Mouse (Mus musculus) kidney, embryonic 14.5 days (tissue): ENCODE data around the gene Farp2. TPM values are rescaled to one million over a fixed set of nuclear protein-coding genes. Genes with fewer than 3 reads are reported as not detected.

Experiments used
- ATAC-seq: fragments of 200-750 bp; cut with Nextera tagmentation; 2 replicates; pipeline ENCODE4 v1.8.0; 2017; ENCODE audit warnings: moderate number of reproducible peaks, mild to moderate bottlenecking, moderate TSS enrichment, moderate library complexity; ENCODE audit not compliant: low FRiP score, low TSS enrichment
- H3K27ac ChIP-seq: fragments of 300-500 bp; sonication (generic); 2 replicates; pipeline ENCODE4 v1.5.1; 2014; ENCODE audit warnings: low read depth, mild to moderate bottlenecking, low read length, moderate library complexity, mixed read lengths
- H3K27me3 ChIP-seq: fragments of 300-500 bp; sonication (generic); 2 replicates; pipeline ENCODE4 v1.6.1; 2014; ENCODE audit warnings: mild to moderate bottlenecking, low read length; ENCODE audit not compliant: control insufficient read depth, insufficient read depth
- H3K36me3 ChIP-seq: fragments of 300-500 bp; sonication (generic); 2 replicates; pipeline ENCODE4 v1.6.1; 2014; ENCODE audit warnings: low read length, mixed read lengths; ENCODE audit not compliant: control insufficient read depth, insufficient read depth
- H3K4me1 ChIP-seq: fragments of 300-500 bp; sonication (generic); 2 replicates; pipeline ENCODE4 v1.6.1; 2014; ENCODE audit warnings: low read length, mixed read lengths; ENCODE audit not compliant: control insufficient read depth, insufficient read depth
- H3K4me2 ChIP-seq: fragments of 300-500 bp; sonication (generic); replicated peaks from 2 replicates; pipeline ENCODE4 v1.6.1; 2014; ENCODE audit warnings: low read depth, mild to moderate bottlenecking, low read length
- H3K4me3 ChIP-seq: fragments of 300-500 bp; sonication (generic); 2 replicates; pipeline ENCODE4 v1.5.1; 2014; ENCODE audit warnings: mild to moderate bottlenecking, low read length
- H3K9ac ChIP-seq: fragments of 300-500 bp; sonication (generic); 2 replicates; pipeline ENCODE4 v1.6.1; 2014; ENCODE audit warnings: low read depth, mild to moderate bottlenecking, low read length, moderate library complexity
- H3K9me3 ChIP-seq: fragments of 300-500 bp; sonication (generic); 2 replicates; pipeline ENCODE4 v1.6.1; 2016; ENCODE audit warnings: low read length; ENCODE audit not compliant: control insufficient read depth
- WGBS: fragments of 180-500 bp; shearing (Covaris S2); extraction: QIAGEN DNeasy Blood & Tissue Kit; methylation state at CpG from one replicate; pipeline ENCODE4 v1.1.7; 2014; 5-methylcytosine and 5-hydroxymethylcytosine counted together
- polyA plus RNA-seq: library from polyadenylated mRNA; unstranded; fragments of >200 nt; fragmentation: Nextera tagmentation; extraction: Ambion mirVana; gene quantifications from 2 replicates; pipeline ENCODE4 v1.2.1, GENCODE M21; 2014

The Farp2 gene
- polyA plus RNA-seq: 6.2 and 7.5 TPM in 2 replicates

DNA sequence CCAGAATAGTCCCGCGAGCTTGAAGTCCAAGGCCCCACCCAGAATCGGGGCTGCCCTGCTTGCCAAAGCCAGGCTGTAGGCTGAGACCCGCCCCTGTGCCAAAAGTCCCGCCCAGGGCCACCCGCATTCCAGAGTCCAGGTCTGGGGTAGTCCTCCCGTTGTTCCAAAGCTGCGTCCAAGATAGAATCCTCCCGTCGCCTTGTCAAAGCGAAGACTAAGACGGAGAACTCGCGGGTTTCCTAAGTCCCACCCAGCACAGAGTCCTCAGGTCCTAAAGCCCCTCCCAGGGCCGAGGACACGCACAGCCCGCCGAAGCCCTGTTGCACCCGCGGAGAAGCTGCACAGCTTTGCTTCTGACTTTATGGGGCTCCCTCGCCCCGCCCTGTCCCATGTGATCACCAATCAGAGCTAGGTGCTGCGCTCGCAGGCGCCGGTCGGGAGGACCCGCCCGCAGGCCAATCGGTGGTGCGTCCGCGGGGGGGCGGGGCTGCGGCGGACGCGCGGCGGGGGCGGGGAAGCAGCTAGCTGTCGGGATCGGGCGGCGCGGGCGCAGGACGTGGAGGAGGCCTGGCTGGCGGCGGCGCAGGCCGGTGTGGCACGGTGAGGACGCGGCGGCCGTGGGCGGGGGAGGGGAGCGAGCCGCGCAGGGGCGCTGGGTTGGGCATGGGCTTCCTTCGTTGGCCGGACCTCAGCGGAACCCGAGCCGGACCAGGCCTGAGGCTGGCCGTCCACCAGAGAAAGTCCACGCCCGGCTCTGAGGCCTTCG lies at the start of gene Farp2:
Gene Farp2 (plus strand): TSS at position 495 of the 766 bp plus-strand sequence.
- Histone ChIP-seq H3K9me3 (no peaks in the 10 kb centered on the region), H3K36me3 (peaks cover 25% of the 10 kb centered on the region), H3K4me2 (peak within 1 kb of the TSS; percentile 80), H3K9ac (peak within 1 kb of the TSS; percentile 81), H3K27ac (peak within 1 kb of the TSS; percentile 75; the same call in 1 of the 2 replicates), H3K27me3 (no peaks in the 10 kb centered on the region), H3K4me1 (peaks cover 7% of the 10 kb centered on the region; the same call in 1 of the 2 replicates), H3K4me3 (peak within 1 kb of the TSS; percentile 74)
- WGBS: under 1% methylated on average over 69 of the region's 71 CpGs
- peak; percentile 99 for ATAC-seq

DNA sequence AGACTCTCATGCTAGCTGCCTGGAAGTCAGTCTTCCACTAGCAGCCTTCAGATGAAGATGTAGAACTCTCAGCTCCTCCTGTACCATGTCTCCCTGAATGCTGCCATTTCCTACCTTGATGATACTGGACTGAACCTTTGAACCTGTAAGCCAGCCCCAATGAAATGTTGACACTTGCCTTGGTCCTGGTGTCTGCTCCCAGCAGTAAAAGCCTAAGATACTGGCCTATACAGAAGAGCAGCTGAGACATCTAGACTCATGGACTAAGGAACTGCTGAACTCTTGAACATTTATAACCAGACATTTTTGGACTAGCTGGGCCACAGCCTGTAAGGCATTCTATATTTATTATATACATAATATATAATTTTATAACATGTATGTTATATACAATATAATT lies 46.8 kb upstream of the Farp2 start:
- H3K36me3 ChIP-seq: no peaks in the 10 kb centered on the region
- no peaks in the 10 kb centered on the region for H3K4me1 ChIP-seq
- no peak overlapping the region for H3K9ac ChIP-seq
- H3K4me2 ChIP-seq: no peak overlapping the region
- H3K27me3 ChIP-seq: no peaks in the 10 kb centered on the region
- H3K9me3 ChIP-seq: no peaks in the 10 kb centered on the region
- H3K27ac ChIP-seq: no peak overlapping the region
- ATAC-seq: no peak
- no peak overlapping the region for H3K4me3 ChIP-seq

DNA sequence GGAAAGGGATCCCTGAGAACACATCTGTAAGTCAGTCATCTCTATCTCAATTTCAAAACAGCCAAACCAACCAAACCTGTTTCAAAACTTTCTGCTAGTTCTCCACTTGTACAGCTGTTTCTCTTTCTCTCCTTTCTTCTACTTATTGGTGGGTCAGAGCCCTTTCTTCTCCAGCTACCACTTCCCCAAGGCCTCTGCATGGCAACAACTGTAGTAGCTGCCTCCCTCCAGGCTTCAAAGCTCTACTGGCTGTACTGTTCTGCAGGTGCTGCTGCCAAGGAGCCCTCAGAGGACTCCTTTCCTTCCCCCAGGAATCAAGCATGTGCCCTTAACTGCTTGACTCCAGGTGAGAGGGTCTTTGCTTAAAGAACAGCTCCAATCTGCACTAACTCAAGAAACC lies 46.1 kb upstream of the Farp2 start:
- Histone ChIP-seq H3K27ac (no peak overlapping the region), H3K9ac (no peak overlapping the region), H3K4me3 (no peak overlapping the region), H3K27me3 (no peaks in the 10 kb centered on the region), H3K9me3 (no peaks in the 10 kb centered on the region), H3K4me1 (no peaks in the 10 kb centered on the region), H3K4me2 (no peak overlapping the region), H3K36me3 (no peaks in the 10 kb centered on the region)
- ATAC-seq: no peak

DNA sequence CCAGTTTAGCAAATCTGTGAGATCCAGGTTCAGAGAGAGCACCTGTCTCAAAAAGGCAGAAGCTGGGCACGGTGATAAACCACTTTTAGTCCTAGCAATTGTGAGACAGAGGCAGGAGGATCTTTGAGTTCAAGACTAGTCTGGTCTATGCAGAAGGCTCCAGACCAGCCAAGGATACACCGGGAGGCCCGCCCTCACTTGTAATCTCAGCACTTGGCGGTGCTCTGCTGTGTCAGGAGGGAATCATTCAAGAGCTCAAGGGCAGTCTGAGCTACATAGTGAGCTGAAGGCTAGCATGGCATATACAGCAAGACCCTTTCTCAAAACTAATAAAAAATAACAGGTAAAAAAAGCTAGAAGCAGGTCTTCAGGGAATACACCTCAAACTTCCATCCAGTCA lies 43.3 kb upstream of the Farp2 start:
- Histone ChIP-seq H3K36me3 (no peaks in the 10 kb centered on the region), H3K9me3 (no peaks in the 10 kb centered on the region), H3K27ac (no peak overlapping the region), H3K4me1 (no peaks in the 10 kb centered on the region), H3K4me3 (no peak overlapping the region), H3K27me3 (no peaks in the 10 kb centered on the region), H3K9ac (no peak overlapping the region), H3K4me2 (no peak overlapping the region)
- no peak for ATAC-seq
- 93% methylated on average over 4 of the region's 4 CpGs for WGBS

DNA sequence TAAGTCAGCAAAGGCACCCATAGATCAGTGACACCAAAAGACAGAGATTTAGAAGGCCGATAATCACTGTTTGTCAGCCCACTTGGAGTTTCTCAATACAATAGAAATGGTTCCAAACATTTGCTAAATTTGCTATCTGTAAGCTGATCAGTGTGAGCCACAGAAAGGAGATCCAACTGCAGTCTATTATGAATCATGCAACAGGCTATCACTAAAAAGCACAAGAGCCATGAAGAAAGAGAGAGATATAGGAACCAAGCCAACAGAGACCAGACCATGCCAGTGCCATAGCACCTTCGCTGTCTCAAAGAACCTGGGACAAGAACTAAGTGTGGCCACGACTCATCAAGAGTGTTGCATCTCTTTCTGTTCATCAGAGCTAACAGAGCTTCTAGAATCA lies 36.2 kb upstream of the Farp2 start:
- no peak overlapping the region for H3K4me2 ChIP-seq
- no peak overlapping the region for H3K4me3 ChIP-seq
- H3K36me3 ChIP-seq: no peaks in the 10 kb centered on the region
- 93% methylated on average over 3 of the region's 3 CpGs for WGBS
- H3K9me3 ChIP-seq: no peaks in the 10 kb centered on the region
- H3K4me1 ChIP-seq: peaks cover 6% of the 10 kb centered on the region
- no peak overlapping the region for H3K27ac ChIP-seq
- ATAC-seq: no peak
- H3K27me3 ChIP-seq: no peaks in the 10 kb centered on the region
- H3K9ac ChIP-seq: no peak overlapping the region

DNA sequence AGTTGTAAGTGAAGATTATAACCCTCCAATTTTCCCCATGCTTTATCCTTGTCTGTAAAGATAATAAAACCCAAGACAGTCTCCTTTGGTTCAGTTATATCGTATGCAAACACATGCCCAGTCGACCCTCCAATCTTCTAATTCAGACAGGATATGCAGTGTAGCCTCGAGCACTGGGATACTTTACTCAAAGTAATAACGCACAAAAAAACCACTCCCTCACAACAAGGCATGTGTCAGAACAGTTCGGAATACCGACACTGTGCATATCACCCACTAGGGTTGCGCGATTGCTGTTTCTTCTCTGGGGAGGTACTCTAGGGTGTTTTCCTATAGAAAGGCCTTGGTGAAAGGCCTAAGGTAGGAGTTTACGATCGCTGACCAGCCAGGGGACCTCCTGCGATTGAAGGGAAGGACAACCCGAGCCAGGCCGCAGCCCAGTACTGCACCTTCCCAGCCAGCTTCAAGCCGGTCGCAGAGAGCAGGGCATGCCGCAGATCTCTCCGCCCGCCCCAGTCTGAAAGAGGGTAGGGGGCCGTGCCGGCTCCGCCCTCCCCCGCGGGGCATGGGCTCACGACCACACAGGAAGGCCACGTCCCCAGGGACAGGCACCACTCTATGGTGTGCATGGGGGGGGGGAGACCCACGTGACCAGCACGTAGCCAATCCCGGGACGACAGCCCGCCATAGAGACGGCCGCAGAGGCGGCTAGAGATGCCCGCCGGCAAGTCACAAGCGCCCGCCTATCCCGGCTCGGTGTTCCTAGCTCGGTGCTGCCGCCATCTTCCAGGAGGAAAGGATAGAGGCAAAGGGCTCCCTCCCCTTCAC lies 33.9 kb upstream of the Farp2 start:
- peak overlapping the region; percentile 82 for H3K9ac ChIP-seq
- no peaks in the 10 kb centered on the region for H3K36me3 ChIP-seq
- ATAC-seq: peak; percentile 98
- peak overlapping the region; percentile 91 for H3K27ac ChIP-seq
- peak overlapping the region; percentile 86 for H3K4me3 ChIP-seq
- peak overlapping the region; percentile 68 for H3K4me2 ChIP-seq
- H3K9me3 ChIP-seq: no peaks in the 10 kb centered on the region
- H3K4me1 ChIP-seq: peaks cover 10% of the 10 kb centered on the region
- WGBS: under 1% methylated on average over 41 of the region's 41 CpGs
- H3K27me3 ChIP-seq: no peaks in the 10 kb centered on the region

DNA sequence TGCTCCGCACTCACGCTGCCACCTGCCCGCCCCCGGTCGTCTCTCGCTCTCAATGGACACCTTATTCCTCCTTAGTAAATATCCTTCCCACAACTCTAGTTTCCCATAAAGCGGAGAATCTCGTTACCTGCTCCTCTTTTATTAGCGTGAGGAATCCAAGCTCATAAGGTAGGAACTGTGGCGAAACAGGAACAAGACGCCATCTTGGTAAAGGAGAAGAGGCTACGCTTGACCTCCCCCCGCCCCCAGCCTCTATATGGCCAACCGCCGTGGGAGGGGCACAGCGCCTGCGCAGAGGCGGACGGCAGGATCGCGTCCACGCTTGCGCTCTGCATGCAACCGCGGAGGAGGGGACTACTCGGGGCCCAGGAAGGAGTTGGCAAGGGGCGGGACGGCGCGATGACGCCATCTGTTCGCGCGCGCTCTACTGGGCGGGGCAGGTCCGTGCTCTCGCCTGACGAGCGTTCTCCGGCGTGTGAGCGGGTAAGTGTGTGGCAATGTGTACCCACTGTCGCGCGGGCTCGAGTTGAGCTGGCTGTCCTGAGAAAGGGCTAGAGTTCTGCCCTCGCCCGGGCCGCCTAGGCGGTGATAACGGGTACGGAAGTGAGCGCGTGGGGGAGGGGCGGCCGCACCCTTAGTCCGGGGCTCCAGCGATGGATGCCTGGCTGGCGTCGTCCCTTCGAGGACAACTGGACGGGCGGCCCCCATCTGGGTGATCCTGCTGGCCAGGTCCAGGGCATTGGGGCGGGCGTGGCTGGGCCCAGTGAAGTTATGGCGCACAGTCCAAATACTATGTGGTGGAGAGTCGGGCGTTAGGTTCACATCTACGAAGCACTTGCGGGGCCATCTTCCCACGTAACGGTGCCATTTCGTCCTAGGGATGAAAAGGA lies 33.0 kb upstream of the Farp2 start, which contains the start of gene Hdlbp:
Gene Hdlbp (minus strand): TSS at position 230 of the 890 bp plus-strand sequence.
- H3K27me3 ChIP-seq: no peaks in the 10 kb centered on the region
- H3K36me3 ChIP-seq: no peaks in the 10 kb centered on the region
- ATAC-seq: peak; percentile 97
- under 1% methylated on average over 68 of the region's 74 CpGs for WGBS
- H3K9me3 ChIP-seq: no peaks in the 10 kb centered on the region
- H3K4me2 ChIP-seq: peak within 1 kb of the TSS; percentile 68
- peaks cover 10% of the 10 kb centered on the region for H3K4me1 ChIP-seq
- H3K27ac ChIP-seq: peak within 1 kb of the TSS; percentile 93
- H3K9ac ChIP-seq: peak within 1 kb of the TSS; percentile 94
- peak within 1 kb of the TSS; percentile 86 for H3K4me3 ChIP-seq

DNA sequence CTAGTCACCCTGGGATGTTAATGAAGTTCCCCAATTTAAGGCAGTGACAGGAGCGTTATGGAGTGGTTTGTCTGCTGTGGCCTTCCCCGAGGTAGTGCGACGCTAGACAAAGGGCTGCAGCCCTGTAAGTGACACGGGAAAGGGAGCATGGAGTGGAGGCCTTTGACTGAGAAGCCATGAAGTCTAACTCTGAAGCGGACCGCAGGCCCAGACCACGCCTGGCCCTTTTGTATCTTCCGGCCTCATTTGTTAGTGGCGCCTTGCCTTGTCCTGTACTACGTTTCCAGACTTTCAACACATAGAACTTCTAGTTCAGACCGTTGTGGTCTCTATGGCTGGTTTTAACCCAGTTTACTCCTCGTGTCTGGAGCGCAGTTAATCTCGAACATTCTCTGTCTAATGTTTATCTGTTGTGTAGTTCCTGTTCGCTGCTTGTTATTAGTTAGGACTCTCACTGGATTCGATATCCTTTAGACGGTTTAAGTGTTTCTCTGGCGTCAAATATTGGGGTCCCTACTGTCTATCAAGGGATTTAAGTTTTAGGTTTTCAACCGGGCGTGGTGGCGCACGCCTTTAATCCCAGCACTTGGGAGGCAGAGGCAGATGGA lies 32.3 kb upstream of the Farp2 start:
- WGBS: 8% methylated on average over 23 of the region's 23 CpGs
- Histone ChIP-seq H3K9me3 (no peaks in the 10 kb centered on the region), H3K27me3 (no peaks in the 10 kb centered on the region), H3K4me3 (peak overlapping the region; percentile 86), H3K4me2 (peak overlapping the region; percentile 57), H3K36me3 (no peaks in the 10 kb centered on the region), H3K4me1 (peaks cover 10% of the 10 kb centered on the region), H3K27ac (peak overlapping the region; percentile 93), H3K9ac (peak overlapping the region; percentile 94)
- ATAC-seq: no peak
